Mouse (Mus musculus): ENCODE results near the gene Dbn1. TPM values are rescaled to one million over a fixed set of nuclear protein-coding genes. Genes with fewer than 3 reads are reported as not detected.

The Dbn1 gene
- total RNA-seq, 2 experiments from 2014 or later: 356 to 398 TPM

DNA sequence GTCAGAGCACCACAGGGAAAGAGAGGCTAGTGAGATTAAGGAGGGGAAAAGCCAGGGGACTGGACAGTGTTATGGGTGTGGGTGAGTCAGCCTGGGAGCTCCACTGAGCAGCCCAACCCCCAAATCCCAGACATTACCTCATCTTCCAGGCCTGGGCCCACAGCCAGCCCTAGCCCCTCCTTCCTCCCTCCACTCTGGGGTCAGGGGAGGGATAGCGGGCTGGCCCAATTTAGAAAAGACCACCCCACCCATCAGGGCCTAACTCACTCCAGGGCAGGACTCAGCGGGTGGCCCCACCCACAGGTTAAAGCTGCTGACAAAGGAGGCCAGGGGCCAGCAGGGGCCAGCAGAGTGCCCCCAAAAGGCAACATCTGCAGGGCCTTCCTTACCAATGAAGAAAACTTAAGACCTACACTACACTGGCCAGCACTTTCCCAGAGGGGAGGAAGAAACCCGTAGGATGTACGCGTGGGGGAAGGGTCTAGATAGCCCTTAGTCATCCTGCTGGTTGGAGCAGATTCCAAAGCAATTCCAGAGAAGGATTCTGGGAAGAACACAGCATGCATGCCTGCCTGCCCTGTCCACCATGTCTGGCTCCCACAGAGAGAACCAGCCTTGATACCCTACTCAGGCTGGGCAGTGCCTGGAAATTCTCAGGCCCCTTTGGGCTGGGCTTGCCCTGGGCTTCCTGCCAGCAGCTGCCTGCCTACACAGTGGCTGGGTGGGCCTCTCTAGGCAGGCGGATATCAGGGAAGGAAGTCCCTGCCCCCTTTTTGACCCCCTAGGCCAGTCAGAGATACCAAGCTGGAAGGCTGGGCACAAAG lies 23.0 kb upstream of the Dbn1 start:
- no peak for DNase-seq (ENCODE audit: extremely low spot score in 1 of 2, low spot score in 1 of 2)

DNA sequence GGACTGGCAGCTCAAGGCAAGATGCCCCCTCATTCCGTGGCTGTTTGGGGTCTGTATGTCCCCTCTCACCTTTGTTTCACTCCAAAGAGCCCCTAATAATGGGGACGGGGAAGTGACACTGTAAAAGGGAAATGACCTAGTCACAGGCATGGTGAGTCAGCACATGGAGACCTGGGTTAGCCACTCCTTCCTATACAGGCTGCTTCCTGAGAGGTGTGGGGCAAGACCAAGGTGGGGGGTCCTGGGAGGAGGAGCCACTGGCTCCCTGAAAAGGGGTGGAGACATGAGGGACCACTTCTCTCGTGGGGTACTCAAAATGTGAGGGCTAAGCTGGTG lies 22.4 kb upstream of the Dbn1 start:
- no peak for DNase-seq (ENCODE audit: extremely low spot score in 1 of 2, low spot score in 1 of 2)

DNA sequence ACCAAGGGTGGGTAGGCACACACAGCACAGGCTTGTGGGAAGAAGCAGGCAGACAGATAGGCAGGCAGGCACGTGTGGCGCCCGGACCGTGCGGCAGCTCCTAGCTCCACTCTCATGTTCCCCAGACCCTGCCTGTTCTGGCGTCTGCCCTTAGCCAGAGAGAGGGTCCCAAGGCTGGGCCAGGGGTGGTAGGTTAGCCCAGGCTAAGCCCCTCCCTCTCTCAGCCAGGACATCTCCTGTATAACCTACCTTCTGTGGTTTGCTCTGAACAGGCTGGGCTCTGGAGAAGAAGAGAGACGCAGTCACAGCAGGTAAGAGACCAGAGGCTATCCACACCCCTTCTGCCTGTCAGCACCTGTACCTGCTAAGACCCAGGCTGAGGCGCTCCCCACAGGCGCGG lies 20.6 kb upstream of the Dbn1 start:
- no peak for DNase-seq (ENCODE audit: extremely low spot score in 1 of 2, low spot score in 1 of 2)

DNA sequence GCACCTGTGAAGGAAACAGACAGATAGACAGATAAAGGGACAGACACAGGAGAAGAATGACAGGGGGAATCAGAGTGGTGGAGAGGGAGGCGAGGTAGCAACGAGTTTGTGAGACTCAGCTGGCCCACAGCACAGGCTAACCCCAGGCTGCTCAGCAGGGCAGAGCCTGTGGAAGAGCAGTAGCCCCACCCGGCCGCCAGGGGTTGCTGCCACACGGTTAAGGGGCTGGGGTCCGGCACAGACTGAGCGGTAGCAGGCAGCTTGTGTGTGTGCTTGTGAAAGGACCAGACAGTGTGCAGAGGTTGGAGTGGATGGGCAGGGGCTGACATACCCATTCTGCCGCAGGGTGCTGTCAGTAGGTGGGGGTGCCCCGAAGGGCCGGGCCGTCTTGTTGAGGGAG lies 20.0 kb upstream of the Dbn1 start:
- DNase-seq (ENCODE audit: extremely low spot score in 1 of 2, low spot score in 1 of 2): no peak

GRCm38 (mm10) chr13:55506697-55507096 lies 18.8 kb upstream of the Dbn1 start:
- no peak for DNase-seq (ENCODE audit: extremely low spot score in 1 of 2, low spot score in 1 of 2)

DNA sequence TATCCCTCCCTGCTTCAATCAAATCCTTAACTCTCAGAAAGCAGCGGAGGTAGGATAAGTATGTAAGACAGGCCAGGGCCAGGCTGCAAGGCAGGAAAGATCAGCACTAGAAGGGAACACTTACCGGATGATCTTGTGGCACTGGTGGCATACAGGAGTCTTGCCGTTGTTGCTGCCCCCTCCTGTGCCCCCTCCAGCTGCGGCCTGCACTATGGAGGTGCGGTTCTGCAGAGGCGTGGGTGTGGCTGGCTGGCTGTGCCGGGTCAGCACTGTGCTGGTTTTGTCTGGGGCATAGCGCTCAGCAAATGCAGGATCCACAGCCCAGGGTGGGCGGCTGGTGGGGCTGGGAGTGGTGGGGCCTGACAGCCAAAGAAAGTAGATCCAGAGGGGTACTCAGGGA lies 17.9 kb upstream of the Dbn1 start:
- no peak for DNase-seq (ENCODE audit: extremely low spot score in 1 of 2, low spot score in 1 of 2)

GRCm38 (mm10) chr13:55504390-55504789 lies 16.5 kb upstream of the Dbn1 start:
- DNase-seq (ENCODE audit: extremely low spot score in 1 of 2, low spot score in 1 of 2): no peak

DNA sequence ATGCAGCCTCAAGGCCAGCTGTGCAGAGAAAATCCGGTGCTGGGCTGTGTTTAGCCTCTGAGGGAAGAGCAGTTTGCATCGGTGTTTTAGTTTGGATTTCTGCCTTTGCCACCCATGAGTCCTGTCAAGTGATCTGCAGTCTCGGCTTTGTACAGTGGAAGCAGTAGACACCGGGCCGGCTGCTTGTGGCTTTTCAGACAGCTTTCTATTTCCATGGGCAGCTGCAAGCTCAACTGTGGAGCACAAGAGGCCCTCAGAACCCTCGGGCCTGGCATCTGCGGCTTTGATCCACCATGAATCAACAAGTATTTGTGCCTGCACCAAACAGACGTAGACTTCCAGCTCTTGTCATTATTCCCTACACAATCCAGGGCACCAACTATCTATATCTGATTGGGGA lies 14.5 kb upstream of the Dbn1 start:
- DNase-seq (ENCODE audit: extremely low spot score in 1 of 2, low spot score in 1 of 2): no peak

- DNase-seq (ENCODE audit: extremely low spot score in 1 of 2, low spot score in 1 of 2): no peak
Measured at GRCm38 (mm10) chr13:55500575-55500974, 12.7 kb upstream of the Dbn1 start.

DNA sequence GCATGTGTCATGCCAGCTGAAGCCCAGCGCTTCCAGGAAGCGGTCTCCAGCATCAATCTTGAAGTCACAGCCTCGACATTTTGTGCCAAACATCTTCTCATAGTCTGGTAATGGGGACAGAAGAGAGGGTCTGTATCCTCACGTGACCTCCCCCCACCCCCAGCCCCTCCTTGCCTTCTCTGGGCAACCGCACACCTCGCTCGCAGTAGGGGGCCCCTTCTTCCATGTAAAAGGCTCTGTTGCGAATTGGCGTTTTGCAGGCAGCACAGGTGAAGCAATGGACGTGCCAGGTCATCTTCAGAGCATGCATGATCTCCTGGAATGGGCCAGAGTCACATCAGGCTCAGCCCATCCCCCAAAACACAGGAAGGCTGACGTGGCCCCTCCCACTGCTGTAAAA lies 11.0 kb upstream of the Dbn1 start:
- DNase-seq (ENCODE audit: extremely low spot score in 1 of 2, low spot score in 1 of 2): no peak

DNA sequence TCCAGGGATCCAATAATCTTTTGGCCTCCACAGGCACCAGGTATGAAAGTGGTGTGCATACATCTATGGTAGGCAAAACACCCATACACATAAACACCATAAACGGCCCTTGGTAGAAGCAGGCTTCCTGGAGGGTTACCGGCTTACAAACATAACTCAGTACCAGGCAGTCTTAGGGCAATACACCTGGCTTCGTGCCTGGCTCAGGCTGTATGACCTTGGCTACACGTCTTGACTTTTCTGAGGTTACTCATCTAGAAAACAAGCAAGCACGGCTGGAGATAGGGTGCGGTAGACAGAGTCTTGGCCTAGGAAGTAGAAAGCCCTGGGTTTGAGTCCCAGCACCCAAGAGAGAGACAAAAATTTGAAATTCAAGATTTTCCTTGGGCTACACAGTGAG lies 8.8 kb upstream of the Dbn1 start:
- DNase-seq (ENCODE audit: extremely low spot score in 1 of 2, low spot score in 1 of 2): no peak

GRCm38 (mm10) chr13:55495702-55496101 lies 7.8 kb upstream of the Dbn1 start:
- DNase-seq (ENCODE audit: extremely low spot score in 1 of 2, low spot score in 1 of 2): no peak

DNA sequence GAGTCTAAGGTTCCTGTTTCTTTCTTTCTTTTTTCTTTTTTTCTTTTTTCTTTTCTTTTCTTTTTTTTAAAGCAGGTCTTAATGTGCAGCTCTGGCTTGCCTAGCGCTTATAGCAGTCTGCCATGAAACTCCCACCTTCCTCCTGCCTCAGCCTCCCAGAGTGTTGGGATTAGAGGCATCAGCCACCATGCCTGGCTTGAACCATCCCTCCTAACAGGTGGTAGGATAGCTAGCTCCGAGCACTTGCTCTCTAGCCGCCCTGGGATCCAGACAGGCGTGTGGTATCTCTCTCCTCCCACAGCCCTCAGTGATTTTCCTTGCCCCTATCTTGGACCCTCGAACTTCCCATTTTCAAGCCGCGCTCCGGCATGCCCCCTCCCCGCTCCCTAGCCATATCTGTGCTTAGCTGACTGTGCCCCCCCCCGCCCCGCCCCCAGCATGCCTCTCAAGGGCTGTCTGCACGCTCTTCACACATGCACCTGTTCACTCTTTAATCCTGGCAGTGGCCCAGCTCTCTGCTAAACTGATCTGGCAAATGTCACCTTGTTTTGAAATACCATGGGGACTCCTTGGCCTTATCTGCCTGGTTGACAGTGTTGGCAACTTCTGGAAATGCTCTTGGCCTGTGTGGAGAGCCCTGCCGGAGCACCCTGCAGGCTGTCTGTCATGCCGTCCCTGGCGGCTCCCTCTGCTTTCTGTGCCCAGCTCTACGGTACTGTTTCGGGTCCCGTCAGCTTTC lies 7.1 kb upstream of the Dbn1 start:
- no peak for DNase-seq (ENCODE audit: extremely low spot score in 1 of 2, low spot score in 1 of 2)

GRCm38 (mm10) chr13:55494257-55494656 lies 6.3 kb upstream of the Dbn1 start:
- no peak for DNase-seq (ENCODE audit: extremely low spot score in 1 of 2, low spot score in 1 of 2)

GRCm38 (mm10) chr13:55486916-55487577 lies 864 bp downstream of the Dbn1 start:
- no peak for DNase-seq (ENCODE audit: extremely low spot score in 1 of 2, low spot score in 1 of 2)

GRCm38 (mm10) chr13:55486029-55486794 lies 1.7 kb downstream of the Dbn1 start:
- no peak for DNase-seq (ENCODE audit: extremely low spot score in 1 of 2, low spot score in 1 of 2)

DNA sequence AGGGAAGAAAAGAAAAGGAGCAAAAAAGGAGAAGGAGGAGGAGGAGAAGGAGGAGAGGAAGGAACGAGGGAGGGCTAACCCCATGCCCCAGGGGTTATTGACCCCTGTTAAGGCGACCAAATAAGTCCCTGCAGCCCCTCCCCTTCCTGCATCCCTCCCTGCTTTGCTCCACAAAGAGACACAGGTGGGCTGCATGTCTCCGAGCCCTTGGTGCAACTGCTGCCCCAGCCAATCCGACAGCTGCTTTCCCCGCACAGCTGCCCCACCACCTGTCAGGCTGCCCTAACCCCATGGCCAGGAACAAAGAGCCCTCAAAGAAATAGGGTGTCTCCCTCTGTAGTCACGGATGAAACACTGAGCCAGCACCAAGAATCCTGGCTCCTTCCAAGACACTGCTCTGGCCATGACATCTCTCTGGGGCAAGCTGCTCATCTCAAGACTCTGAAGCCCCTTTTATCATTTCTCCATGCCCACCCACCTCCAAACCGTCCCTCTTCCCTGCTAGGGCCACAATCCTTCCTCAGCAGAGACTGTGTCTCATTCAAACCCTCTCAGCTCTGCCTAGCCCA lies 3.3 kb downstream of the Dbn1 start:
- no peak for DNase-seq (ENCODE audit: extremely low spot score in 1 of 2, low spot score in 1 of 2)

DNA sequence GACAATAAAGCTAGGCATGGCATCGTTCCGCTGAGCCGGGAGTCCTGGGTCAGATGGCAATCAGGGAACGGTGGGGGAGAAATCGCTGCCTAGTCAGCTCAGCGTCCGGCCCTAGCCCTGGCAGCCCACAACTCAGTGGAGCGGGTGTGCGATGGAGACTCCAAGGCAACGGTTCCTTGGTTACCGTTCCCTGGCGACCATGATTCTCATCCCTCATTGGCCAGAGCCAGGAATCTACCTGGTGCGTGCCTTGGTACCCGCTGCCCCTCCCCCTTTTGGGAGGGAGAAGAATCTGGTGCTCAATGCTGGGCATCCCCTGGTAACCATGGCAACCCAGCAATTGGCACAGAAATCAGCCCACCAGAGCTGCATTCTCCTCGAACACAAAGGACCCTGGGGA lies 4.3 kb downstream of the Dbn1 start:
- peak; percentile 70 to 84 for DNase-seq (ENCODE audit: extremely low spot score in 1 of 2, low spot score in 1 of 2)

GRCm38 (mm10) chr13:55483071-55483470 lies 4.8 kb downstream of the Dbn1 start:
- DNase-seq (ENCODE audit: extremely low spot score in 1 of 2, low spot score in 1 of 2): no peak

DNA sequence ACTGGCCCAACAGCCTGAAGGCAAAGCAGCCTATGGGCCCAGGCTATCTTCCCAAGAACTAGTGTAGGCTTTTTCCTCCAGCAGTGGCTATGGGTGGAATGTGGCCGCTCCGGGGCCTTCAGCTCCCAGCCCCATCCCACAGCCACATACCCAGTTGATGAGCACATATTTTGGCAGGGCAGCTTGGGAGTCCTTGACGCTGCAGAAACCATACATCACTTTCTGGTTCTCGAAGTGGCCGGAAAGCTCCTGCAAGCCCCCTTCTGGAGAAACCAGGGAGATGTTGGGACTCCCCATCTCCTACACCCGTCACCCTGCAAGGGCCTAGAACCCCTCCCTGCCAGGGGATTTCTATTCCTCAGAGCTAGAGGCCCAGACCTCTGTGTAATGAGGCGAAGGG lies 5.4 kb downstream of the Dbn1 start:
- DNase-seq (ENCODE audit: extremely low spot score in 1 of 2, low spot score in 1 of 2): no peak

- no peak for DNase-seq (ENCODE audit: extremely low spot score in 1 of 2, low spot score in 1 of 2)
Measured at GRCm38 (mm10) chr13:55479929-55480328, 8.0 kb downstream of the Dbn1 start.
